Mouse (Mus musculus) G1E (cell line): ENCODE results near the gene Pkm.

Experiments
- CTCF ChIP-seq: IDR thresholded peaks from 2 replicates; pipeline ENCODE4 v1.5.1; 2012; ENCODE audit warnings: low read depth, low read length, inconsistent platforms, mixed read lengths
- GATA1 ChIP-seq: IDR thresholded peaks from 2 replicates; pipeline ENCODE4 v1.6.1; 2012; ENCODE audit warnings: borderline replicate concordance, low read length, inconsistent platforms, mixed read lengths
- GATA2 ChIP-seq: IDR thresholded peaks from 2 replicates; pipeline ENCODE4 v1.6.1; 2012; ENCODE audit warnings: low read depth, low read length, inconsistent platforms, borderline replicate concordance
- POLR2AphosphoS5 ChIP-seq: IDR thresholded peaks from 2 replicates; pipeline ENCODE4 v1.6.1; 2012; ENCODE audit warnings: low read depth, low read length, inconsistent platforms; ENCODE audit not compliant: insufficient replicate concordance
- TAL1 ChIP-seq: conservative IDR thresholded peaks from 2 replicates; pipeline ENCODE4 v1.6.1; 2012; ENCODE audit warnings: low read depth, low read length, inconsistent platforms, mixed read lengths

DNA sequence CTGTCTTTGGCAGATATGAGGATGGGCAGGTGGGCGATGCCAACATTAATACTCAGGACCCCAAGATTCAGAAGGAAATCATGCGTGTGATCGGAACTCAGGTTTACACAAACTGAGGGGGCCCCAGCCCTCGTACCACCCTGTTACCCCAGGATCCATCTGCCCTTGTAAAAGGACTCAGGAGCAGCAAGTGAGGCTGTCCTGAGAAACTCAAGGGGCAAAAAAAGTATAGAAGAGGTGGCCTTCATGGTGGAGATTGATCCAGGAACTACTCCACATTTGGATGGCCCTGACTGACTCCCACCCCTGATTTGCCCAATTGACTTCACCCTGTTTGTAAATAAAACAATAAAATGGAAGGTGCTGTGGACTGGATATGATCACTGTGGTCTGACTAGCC, 6.3 kb upstream of the Pkm start:
- no peak for TF ChIP-seq GATA2
- no peak for TF ChIP-seq CTCF
- no peak for TF ChIP-seq GATA1
- no peak for TF ChIP-seq TAL1
- TF ChIP-seq POLR2AphosphoS5 = no peak
